Mouse (Mus musculus) neural tube, postnatal 0 days (tissue): ENCODE measurements around the gene Usp3. TPM values are rescaled to one million over a fixed set of nuclear protein-coding genes. Genes with fewer than 3 reads are reported as not detected.

ENCODE experiments used
- polyA plus RNA-seq: library from polyadenylated mRNA; unstranded; fragments of >200 nt; fragmentation: Nextera tagmentation; extraction: Ambion mirVana; gene quantifications from 2 replicates; pipeline ENCODE4 v1.2.1, GENCODE M21; 2015

Usp3 gene
- polyA plus RNA-seq: 39.0 and 39.5 TPM in 2 replicates

GRCm38 (mm10) chr9:66592708-66593612 lies at the start of gene Usp3:
TSS of gene Usp3 (minus strand) at chr9:66593142.

GRCm38 (mm10) chr9:66514256-66514770 lies 78.6 kb downstream of the Usp3 start, which contains the start of gene Fbxl22:
TSS of gene Fbxl22 (minus strand) at chr9:66514593.

Other genes starting within 250 kb of the Usp3 start
- gene Herc1, start 242.7 kb downstream of the Usp3 start, polyA plus RNA-seq: 24.7 and 32.4 TPM in 2 replicates
- 0.50 and 0.66 TPM in 2 replicates for gene Fbxl22, start 78.5 kb downstream of the Usp3 start, polyA plus RNA-seq
- gene Car12, start 120.5 kb upstream of the Usp3 start, polyA plus RNA-seq: 1.1 and 1.6 TPM in 2 replicates
- gene Aph1b, start 202.3 kb upstream of the Usp3 start, polyA plus RNA-seq: 13.8 and 14.3 TPM in 2 replicates
- 0.36 and 0.61 TPM in 2 replicates for gene Gm10647, start 203.9 kb upstream of the Usp3 start, polyA plus RNA-seq
- 5.6 and 6.3 TPM in 2 replicates for gene Aph1c, start 241.6 kb upstream of the Usp3 start, polyA plus RNA-seq